Mouse (Mus musculus) heart, postnatal 0 days (tissue): ENCODE results near the gene Prkn.

Experiments used
- CTCF ChIP-seq: IDR thresholded peaks from 2 replicates; pipeline ENCODE4 v1.5.1; 2016; ENCODE audit warnings: antibody characterized with exemption, control low read depth, low read depth
- EP300 ChIP-seq: IDR thresholded peaks from 2 replicates; pipeline ENCODE4 v1.6.1; 2016; ENCODE audit warnings: antibody characterized with exemption, low read depth

- TF ChIP-seq CTCF (no peak; the same call in 1 of the 2 replicates), EP300 (no peak)
These were observed 781.3 kb downstream of the Prkn start for GRCm38 (mm10) chr17:11621492-11621891.
